Mouse (Mus musculus) limb, embryonic 15.5 days (tissue): ENCODE measurements around the gene Ost4. TPM values are rescaled to one million over a fixed set of nuclear protein-coding genes. Genes with fewer than 3 reads are reported as not detected.
A peak's percentile ranks its signal among the peaks of the same experiment; 100 is the strongest.

ENCODE experiments used
- ATAC-seq: fragments of 200-750 bp; cut with Nextera tagmentation; 2 replicates; pipeline ENCODE4 v1.8.0; 2017; ENCODE audit warnings: low read depth, moderate TSS enrichment; ENCODE audit not compliant: insufficient number of reproducible peaks, low FRiP score, low TSS enrichment
- H3K27ac ChIP-seq: fragments of 300-500 bp; sonication (generic); 2 replicates; pipeline ENCODE4 v1.5.1; 2015; ENCODE audit warnings: moderate library complexity, mild to moderate bottlenecking, inconsistent platforms
- H3K27me3 ChIP-seq: fragments of 300-500 bp; sonication (generic); 2 replicates; pipeline ENCODE4 v1.6.1; 2015; ENCODE audit warnings: inconsistent platforms
- H3K36me3 ChIP-seq: fragments of 300-500 bp; sonication (generic); 2 replicates; pipeline ENCODE4 v1.6.1; 2015; ENCODE audit warnings: inconsistent platforms
- H3K4me1 ChIP-seq: fragments of 300-500 bp; sonication (generic); 2 replicates; pipeline ENCODE4 v1.6.1; 2015; ENCODE audit warnings: inconsistent platforms
- H3K4me2 ChIP-seq: fragments of 300-500 bp; sonication (generic); 2 replicates; pipeline ENCODE4 v1.6.1; 2015; ENCODE audit warnings: mild to moderate bottlenecking, inconsistent platforms
- H3K4me3 ChIP-seq: fragments of 300-500 bp; sonication (generic); 2 replicates; pipeline ENCODE4 v1.5.1; 2015; ENCODE audit warnings: mild to moderate bottlenecking, inconsistent platforms
- H3K9ac ChIP-seq: fragments of 300-500 bp; sonication (generic); 2 replicates; pipeline ENCODE4 v1.6.1; 2015; ENCODE audit warnings: inconsistent platforms
- H3K9me3 ChIP-seq: fragments of 300-500 bp; sonication (generic); 2 replicates; pipeline ENCODE4 v1.6.1; 2016; ENCODE audit warnings: inconsistent platforms
- WGBS: fragments of 180-500 bp; shearing (Covaris S2); methylation state at CpG from one replicate; pipeline ENCODE4 v1.1.7; 2015; 5-methylcytosine and 5-hydroxymethylcytosine counted together
- polyA plus RNA-seq: library from polyadenylated mRNA; unstranded; fragments of >200 nt; fragmentation: Nextera tagmentation; extraction: Ambion mirVana; gene quantifications from 2 replicates; pipeline ENCODE4 v1.2.1, GENCODE M21; 2015

Gene Ost4
- polyA plus RNA-seq, 1 experiment from 2014 or later = 505 TPM

DNA sequence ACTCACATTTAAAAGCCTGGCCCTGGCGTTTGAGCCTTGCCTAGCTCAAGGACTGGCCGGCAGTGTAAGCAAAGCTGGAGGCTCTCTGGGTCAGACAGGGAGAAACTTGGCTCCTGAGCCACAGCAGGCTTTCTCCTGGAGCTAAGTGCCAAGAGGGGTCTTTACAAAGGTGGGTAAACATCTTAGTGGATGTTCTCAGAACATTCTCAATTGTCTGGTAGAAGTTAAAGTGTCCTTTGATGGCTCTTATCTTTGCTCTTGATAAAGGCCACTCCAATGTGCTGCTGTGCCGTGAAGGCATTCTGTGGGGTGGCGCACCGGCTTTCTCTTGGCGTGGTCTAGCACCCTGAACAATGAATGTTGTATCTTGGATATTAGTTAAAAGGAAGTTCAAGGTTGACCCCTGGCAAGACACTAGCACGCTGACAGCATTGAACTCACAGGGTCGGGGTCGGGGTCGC, 15.0 kb upstream of the Ost4 start:
- Histone ChIP-seq H3K4me3 (peak overlapping the region; percentile 49; the same call in 1 of the 2 replicates), H3K36me3 (peaks cover 38% of the 10 kb centered on the region), H3K9ac (no peak overlapping the region), H3K27me3 (no peaks in the 10 kb centered on the region), H3K9me3 (no peaks in the 10 kb centered on the region), H3K27ac (peak overlapping the region; percentile 92), H3K4me2 (peak overlapping the region; percentile 76), H3K4me1 (peaks cover 54% of the 10 kb centered on the region)
- WGBS = 69% methylated on average over 10 of the region's 10 CpGs
- ATAC-seq = no peak

DNA sequence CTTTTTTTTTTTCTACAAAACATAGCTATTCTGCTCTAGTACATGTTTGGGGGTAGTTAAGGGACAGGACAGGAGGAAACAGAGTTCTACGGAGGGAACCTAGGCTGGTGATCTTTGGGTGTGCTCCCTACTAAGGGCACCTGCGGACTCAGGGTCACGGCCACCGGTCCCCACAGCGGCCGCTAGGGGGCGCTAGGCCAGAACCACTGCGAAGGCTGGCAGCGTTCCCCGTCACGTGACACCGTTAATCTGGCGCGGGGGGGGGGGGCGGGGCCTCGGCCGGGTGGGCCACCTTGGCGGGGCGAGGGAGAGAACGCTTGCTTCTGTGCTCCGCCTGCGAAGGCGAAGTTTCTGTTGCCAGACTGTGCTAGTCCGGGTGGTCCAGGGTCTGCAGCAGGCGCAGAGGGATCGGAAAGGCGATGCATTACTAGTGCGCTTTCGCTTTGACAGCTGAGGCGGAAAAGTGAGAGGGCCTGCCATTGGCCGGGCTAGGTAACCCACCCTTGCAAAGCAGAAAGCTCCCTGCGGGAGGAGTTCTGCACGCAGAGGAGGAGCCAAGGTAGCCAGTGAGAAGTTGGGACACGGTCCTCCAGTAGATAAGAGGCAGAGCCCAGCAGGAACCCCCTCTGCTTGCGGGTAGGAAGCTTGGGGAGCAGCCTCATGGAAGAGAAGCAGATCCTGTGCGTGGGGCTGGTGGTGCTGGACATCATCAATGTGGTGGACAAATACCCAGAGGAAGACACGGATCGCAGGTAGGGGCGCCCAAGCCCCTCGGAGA, 13.9 kb upstream of the Ost4 start, which contains the start of gene Khk:
TSS of gene Khk (plus strand) at position 176 of the 778 bp plus-strand sequence.
- WGBS = under 1% methylated on average over 38 of the region's 40 CpGs
- peak; percentile 83 for ATAC-seq
- Histone ChIP-seq H3K36me3 (peaks cover 46% of the 10 kb centered on the region), H3K4me1 (peaks cover 65% of the 10 kb centered on the region), H3K9ac (peak within 1 kb of the TSS; percentile 42), H3K27ac (peak within 1 kb of the TSS; percentile 92), H3K9me3 (no peaks in the 10 kb centered on the region), H3K4me3 (peak within 1 kb of the TSS; percentile 49), H3K27me3 (no peaks in the 10 kb centered on the region), H3K4me2 (peak within 1 kb of the TSS; percentile 76)

DNA sequence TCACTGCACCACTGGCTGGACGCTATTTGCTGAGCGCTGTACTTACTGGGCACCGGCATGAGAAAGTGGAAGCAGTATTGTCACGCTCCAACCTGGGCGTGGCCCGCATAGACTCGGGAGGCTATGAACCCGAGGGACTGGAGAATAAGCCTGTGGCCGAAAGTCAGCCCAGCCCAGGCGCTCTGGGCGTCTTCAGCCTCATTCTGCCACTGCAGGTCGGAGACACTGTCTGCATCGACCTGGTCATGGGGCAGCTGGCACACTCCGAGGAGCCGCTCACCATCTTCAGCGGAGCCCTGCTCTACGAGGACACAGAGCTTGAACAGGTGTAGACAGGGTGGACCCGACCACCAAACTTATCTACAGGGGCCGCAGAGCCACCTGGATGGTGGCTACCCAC, 13.0 kb upstream of the Ost4 start:
- Histone ChIP-seq H3K4me1 (peaks cover 70% of the 10 kb centered on the region), H3K36me3 (peaks cover 46% of the 10 kb centered on the region), H3K9ac (no peak overlapping the region)

DNA sequence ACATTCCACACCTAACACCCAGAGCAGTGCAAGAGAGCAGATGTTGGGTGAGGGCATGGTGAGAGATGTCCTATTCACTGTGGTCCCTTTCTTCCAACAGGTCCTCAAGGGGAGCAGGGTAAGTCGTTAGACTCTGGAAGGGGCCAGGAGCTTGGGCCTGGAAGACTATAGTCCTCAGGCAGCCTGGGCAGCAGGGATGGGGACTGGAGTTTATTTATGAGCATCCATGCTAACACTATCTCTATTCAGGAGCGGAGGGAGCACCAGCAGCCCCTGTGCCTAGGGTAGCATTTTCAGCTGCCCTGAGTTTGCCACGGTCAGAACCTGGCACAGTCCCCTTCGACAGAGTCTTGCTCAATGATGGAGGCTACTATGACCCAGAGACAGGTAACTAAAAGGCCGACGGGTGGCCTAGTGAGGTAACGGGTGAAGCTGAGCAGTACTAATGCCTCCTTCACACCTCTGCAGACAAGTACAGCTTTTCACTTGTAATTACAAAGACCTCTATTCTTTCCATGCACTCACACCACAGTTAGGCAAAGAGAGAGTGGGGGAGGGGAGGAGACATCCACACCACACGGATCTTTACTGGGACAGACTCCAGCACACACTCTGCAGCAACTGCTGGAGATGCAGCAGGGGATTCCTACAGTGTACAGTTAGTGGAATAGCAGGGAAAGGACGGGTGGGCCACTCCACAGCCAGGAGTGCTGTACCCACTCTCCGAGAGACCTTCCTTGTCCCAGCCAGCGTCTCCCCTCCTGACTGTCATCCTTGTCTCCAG, 12.4 kb upstream of the Ost4 start:
- H3K4me3 ChIP-seq = no peak overlapping the region
- H3K9me3 ChIP-seq = no peaks in the 10 kb centered on the region
- H3K27ac ChIP-seq = peak overlapping the region; percentile 67
- ATAC-seq = 0 out of 2 replicates have a peak, but pooled peaks have one; percentile 20
- H3K4me2 ChIP-seq = no peak overlapping the region
- H3K9ac ChIP-seq = no peak overlapping the region
- H3K4me1 ChIP-seq = peaks cover 76% of the 10 kb centered on the region
- H3K36me3 ChIP-seq = peaks cover 44% of the 10 kb centered on the region
- H3K27me3 ChIP-seq = no peaks in the 10 kb centered on the region
- WGBS = 64% methylated on average over 11 of the region's 11 CpGs

More for the DNA sequence above, 13.0 kb upstream of the Ost4 start:
- peak overlapping the region; percentile 67; the same call in 1 of the 2 replicates for H3K27ac ChIP-seq
- ATAC-seq = no peak
- 69% methylated on average over 19 of the region's 19 CpGs for WGBS
- H3K4me2 ChIP-seq = no peak overlapping the region
- no peaks in the 10 kb centered on the region for H3K27me3 ChIP-seq
- H3K4me3 ChIP-seq = no peak overlapping the region
- H3K9me3 ChIP-seq = no peaks in the 10 kb centered on the region

DNA sequence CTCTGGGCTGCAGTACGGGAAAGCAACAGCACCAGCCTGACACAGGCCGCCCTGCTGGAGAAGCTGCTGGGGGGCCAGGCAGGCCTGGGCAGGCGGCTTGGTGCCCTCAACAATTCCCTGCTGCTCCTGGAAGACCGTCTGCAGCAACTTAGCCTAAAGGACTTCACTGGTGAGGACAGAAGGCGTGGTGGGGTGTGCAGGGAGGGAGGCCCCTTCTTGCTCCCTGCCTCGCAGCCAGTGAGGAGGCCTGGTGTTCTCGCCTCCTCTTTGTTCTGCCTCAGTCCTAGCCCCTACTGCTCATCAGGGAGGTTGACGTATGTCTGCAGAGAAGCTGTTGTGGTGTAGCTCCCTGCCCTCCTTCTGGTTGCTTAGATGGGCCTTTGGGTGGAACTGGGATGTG, 11.1 kb upstream of the Ost4 start:
- no peaks in the 10 kb centered on the region for H3K27me3 ChIP-seq
- no peak overlapping the region for H3K4me2 ChIP-seq
- H3K36me3 ChIP-seq = peaks cover 44% of the 10 kb centered on the region
- no peak overlapping the region for H3K4me3 ChIP-seq
- H3K9ac ChIP-seq = no peak overlapping the region
- peaks cover 86% of the 10 kb centered on the region for H3K4me1 ChIP-seq
- H3K9me3 ChIP-seq = no peaks in the 10 kb centered on the region
- no peak for ATAC-seq
- 71% methylated on average over 8 of the region's 8 CpGs for whole genome bisulfite sequencing
- H3K27ac ChIP-seq = 0 out of 2 replicates have a peak overlapping the region, but pooled peaks have one; percentile 54

DNA sequence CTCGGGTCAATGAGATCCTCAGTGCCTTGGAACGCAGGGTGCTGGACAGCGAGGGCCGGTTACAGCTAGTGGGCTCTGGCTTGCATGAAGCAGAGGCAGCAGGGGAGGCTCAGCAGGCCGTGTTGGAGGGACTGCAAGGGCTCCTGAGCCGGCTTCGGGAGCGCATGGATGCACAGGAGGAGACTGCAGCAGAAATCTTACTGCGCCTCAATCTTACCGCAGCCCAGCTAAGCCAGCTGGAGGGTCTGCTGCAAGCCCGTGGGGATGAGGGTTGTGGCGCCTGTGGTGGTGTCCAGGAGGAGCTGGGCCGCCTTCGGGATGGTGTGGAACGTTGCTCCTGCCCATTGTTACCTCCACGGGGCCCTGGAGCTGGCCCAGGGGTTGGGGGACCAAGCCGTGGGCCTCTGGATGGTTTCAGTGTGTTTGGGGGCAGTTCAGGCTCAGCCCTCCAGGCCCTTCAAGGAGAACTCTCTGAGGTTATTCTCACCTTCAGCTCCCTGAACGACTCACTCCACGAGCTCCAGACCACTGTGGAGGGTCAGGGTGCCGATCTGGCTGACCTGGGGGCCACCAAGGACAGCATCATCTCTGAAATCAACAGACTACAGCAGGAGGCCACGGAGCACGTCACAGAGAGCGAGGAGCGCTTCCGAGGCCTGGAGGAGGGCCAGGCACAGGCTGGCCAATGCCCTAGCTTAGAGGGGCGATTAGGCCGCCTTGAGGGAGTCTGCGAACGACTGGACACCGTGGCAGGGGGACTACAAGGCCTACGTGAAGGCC, 10.5 kb upstream of the Ost4 start:
- Histone ChIP-seq H3K27me3 (no peaks in the 10 kb centered on the region), H3K36me3 (peaks cover 44% of the 10 kb centered on the region), H3K9me3 (no peaks in the 10 kb centered on the region), H3K4me3 (no peak overlapping the region), H3K27ac (peak overlapping the region; percentile 54; the same call in 1 of the 2 replicates), H3K4me1 (peaks cover 91% of the 10 kb centered on the region), H3K9ac (no peak overlapping the region), H3K4me2 (no peak overlapping the region)
- no peak for ATAC-seq
- WGBS = 87% methylated on average over 31 of the region's 31 CpGs

DNA sequence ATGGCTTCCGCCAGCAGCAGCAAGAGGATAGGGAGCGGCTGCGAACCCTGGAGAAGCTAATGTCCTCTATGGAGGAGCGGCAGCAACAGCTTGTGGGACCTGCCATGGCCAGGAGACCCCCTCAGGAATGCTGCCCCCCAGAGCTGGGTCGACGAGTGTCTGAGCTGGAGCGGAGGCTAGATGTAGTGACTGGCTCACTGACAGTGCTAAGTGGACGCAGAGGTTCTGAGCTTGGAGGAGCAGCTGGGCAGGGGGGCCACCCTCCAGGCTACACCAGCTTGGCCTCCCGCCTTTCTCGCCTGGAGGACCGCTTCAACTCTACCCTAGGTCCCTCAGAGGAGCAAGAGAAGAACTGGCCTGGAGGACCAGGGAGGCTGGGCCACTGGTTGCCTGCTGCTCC, 9.8 kb upstream of the Ost4 start:
- peaks cover 44% of the 10 kb centered on the region for H3K36me3 ChIP-seq
- no peaks in the 10 kb centered on the region for H3K27me3 ChIP-seq
- H3K27ac ChIP-seq = peak overlapping the region; percentile 40
- H3K4me2 ChIP-seq = no peak overlapping the region
- WGBS = 88% methylated on average over 11 of the region's 11 CpGs
- H3K4me3 ChIP-seq = no peak overlapping the region
- H3K4me1 ChIP-seq = peaks cover 91% of the 10 kb centered on the region
- no peaks in the 10 kb centered on the region for H3K9me3 ChIP-seq
- H3K9ac ChIP-seq = no peak overlapping the region
- ATAC-seq = no peak

DNA sequence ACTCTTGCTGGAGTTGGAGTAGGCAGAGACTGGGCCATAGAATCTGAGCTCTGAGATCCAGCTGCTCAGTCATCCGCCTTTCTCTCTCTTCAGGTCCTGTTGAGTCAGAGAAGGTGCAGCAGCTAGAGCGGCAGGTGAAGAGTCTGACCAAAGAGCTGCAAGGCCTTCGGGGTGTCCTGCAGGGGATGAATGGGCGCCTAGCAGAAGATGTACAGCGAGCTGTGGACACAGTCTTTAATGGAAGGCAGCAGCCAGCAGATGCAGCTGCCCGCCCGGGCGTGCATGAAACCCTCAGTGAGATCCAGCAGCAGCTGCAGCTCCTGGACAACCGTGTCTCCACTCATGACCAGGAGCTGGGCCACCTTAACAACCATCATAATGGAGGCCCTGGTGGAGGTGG, 9.3 kb upstream of the Ost4 start:
- no peak for ATAC-seq
- Histone ChIP-seq H3K27ac (peak overlapping the region; percentile 40), H3K27me3 (no peaks in the 10 kb centered on the region), H3K4me3 (no peak overlapping the region), H3K9ac (no peak overlapping the region), H3K4me1 (peaks cover 91% of the 10 kb centered on the region), H3K4me2 (no peak overlapping the region), H3K9me3 (no peaks in the 10 kb centered on the region), H3K36me3 (peaks cover 44% of the 10 kb centered on the region)
- WGBS = 90% methylated on average over 9 of the region's 9 CpGs

DNA sequence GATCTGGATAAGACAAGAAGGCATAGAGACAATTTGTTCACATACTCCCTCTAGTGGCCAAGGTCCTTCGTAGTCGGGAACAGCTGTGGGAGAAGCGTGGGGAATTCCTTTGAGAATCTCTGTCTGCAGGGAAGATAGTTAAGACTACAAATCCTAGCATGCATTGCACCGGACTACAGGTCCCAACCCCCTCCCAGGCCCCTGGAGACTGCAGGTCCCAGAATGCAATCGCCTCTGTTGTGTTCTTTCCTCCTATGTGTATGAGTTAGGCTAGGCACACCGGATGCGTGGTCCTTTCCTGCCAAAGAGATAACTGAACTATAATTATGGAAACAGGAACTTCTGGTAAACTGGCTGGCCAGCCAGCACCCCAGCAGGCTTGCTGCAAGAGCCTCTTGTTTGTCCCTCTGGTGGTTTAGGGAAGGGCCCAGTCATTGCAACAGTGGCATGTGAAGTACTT, 8.4 kb upstream of the Ost4 start:
- Histone ChIP-seq H3K4me2 (peak overlapping the region; percentile 89), H3K4me3 (peak overlapping the region; percentile 53), H3K36me3 (peaks cover 43% of the 10 kb centered on the region), H3K4me1 (peaks cover 90% of the 10 kb centered on the region), H3K27me3 (no peaks in the 10 kb centered on the region), H3K9me3 (no peaks in the 10 kb centered on the region), H3K9ac (no peak overlapping the region), H3K27ac (peak overlapping the region; percentile 98)
- peak; percentile 23; the same call in 1 of the 2 replicates for ATAC-seq
- WGBS = 7% methylated on average over 7 of the region's 7 CpGs

DNA sequence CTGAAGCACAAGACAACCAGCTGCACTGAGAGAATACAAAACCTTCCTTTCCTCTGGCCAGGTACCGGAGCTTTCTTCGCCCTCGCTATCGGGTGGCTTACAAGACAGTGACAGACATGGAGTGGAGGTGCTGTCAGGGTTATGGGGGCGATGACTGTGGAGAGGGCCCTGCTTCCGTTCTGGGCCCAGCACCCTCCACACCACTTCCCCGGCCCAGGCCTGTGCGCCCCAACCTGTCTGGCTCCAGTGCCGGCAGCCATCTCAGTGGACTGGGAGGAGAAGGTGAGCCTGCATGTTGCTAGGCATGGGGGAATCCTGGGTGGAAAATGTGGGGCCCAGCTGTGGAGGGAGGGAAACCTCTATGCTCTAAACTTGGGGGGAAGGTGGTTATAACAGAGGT, 7.9 kb upstream of the Ost4 start:
- Histone ChIP-seq H3K27me3 (no peaks in the 10 kb centered on the region), H3K4me1 (peaks cover 90% of the 10 kb centered on the region), H3K9ac (peak overlapping the region; percentile 64), H3K4me3 (peak overlapping the region; percentile 53), H3K9me3 (no peaks in the 10 kb centered on the region), H3K27ac (peak overlapping the region; percentile 98), H3K4me2 (peak overlapping the region; percentile 89), H3K36me3 (peaks cover 37% of the 10 kb centered on the region)
- 34% methylated on average over 9 of the region's 9 CpGs for WGBS
- no peak for ATAC-seq

DNA sequence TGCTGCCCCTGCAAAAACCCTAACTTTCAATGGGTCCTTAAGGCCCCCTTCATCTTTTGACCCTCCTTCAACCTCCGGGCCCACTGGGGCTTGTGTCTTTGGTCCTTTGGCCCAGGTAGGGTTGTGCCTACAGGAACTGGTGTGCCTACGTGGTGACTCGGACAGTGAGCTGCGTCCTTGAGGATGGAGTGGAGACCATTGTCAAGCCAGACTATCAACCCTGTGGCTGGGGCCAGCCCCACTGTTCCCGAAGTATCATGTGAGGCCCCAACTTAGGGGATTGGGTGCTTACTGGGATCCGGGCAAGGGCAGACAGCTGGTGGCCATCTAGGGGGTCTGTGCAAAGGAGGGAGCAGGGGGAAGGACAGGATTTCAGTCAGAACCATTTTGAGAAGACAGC, 7.3 kb upstream of the Ost4 start:
- H3K27me3 ChIP-seq = no peaks in the 10 kb centered on the region
- 29% methylated on average over 6 of the region's 6 CpGs for WGBS
- no peak for ATAC-seq
- H3K4me2 ChIP-seq = peak overlapping the region; percentile 89
- H3K27ac ChIP-seq = peak overlapping the region; percentile 98
- H3K4me3 ChIP-seq = peak overlapping the region; percentile 53
- peaks cover 31% of the 10 kb centered on the region for H3K36me3 ChIP-seq
- no peaks in the 10 kb centered on the region for H3K9me3 ChIP-seq
- H3K4me1 ChIP-seq = peaks cover 86% of the 10 kb centered on the region
- peak overlapping the region; percentile 64 for H3K9ac ChIP-seq
